Mouse (Mus musculus) liver, embryonic 14.5 days (tissue): ENCODE measurements at regions not wholly inside any gene's neighbourhood (a gene's known extent, or its start where the extent isn't known, plus 50 kb on each side); places are given as distances from the start of the nearest gene placed in this dataset.

Experiments
- ATAC-seq: fragments of 200-750 bp; cut with Nextera tagmentation; 2 replicates; pipeline ENCODE4 v1.8.0; 2017; ENCODE audit warnings: moderate number of reproducible peaks, mild to moderate bottlenecking, moderate library complexity; ENCODE audit not compliant: insufficient read depth
- DNase-seq, 3 experiments: peaks; one replicate each; pipeline ENCODE4 v3.0.0-alpha.2; 2012 to 2013; ENCODE audit warnings: low read depth in 3 of 3, low spot score in 3 of 3
- H3K27ac ChIP-seq: fragments of 300-500 bp; sonication (generic); 2 replicates; pipeline ENCODE4 v1.5.1; 2014; ENCODE audit warnings: moderate library complexity, mild to moderate bottlenecking, control low read depth, inconsistent platforms
- H3K27me3 ChIP-seq: fragments of 300-500 bp; sonication (generic); 2 replicates; pipeline ENCODE4 v1.6.1; 2014; ENCODE audit warnings: mild to moderate bottlenecking, low read length, moderate library complexity; ENCODE audit not compliant: control insufficient read depth, insufficient read depth
- H3K36me3 ChIP-seq: fragments of 300-500 bp; sonication (generic); replicated peaks from 2 replicates; pipeline ENCODE4 v1.6.1; 2014; ENCODE audit warnings: low read depth; ENCODE audit not compliant: control insufficient read depth, insufficient read depth
- H3K4me1 ChIP-seq, 2 experiments: fragments of 200-500 bp in 1 of 2; fragments of 300-500 bp in 1 of 2; sonication (generic) in 1 of 2; replicated peaks; 2 replicates each; pipeline ENCODE4 v1.6.1; 2012 to 2014; ENCODE audit warnings: antibody characterized with exemption in 1 of 2, inconsistent platforms in 1 of 2, low read length in 1 of 2; ENCODE audit not compliant: control insufficient read depth in 2 of 2, insufficient read depth in 2 of 2
- H3K4me2 ChIP-seq: fragments of 300-500 bp; sonication (generic); 2 replicates; pipeline ENCODE4 v1.6.1; 2014; ENCODE audit warnings: low read depth, mild to moderate bottlenecking, control low read depth, moderate library complexity
- H3K4me3 ChIP-seq, 2 experiments: fragments of 200-500 bp in 1 of 2; fragments of 300-500 bp in 1 of 2; sonication (generic) in 1 of 2; 2 replicates each; pipeline ENCODE4 v1.5.1; 2012 to 2014; ENCODE audit warnings: low read depth in 2 of 2, low read length in 2 of 2, mild to moderate bottlenecking in 2 of 2, control low read depth in 1 of 2, inconsistent platforms in 1 of 2, moderate library complexity in 1 of 2; ENCODE audit not compliant: insufficient read depth in 1 of 2
- H3K9ac ChIP-seq: fragments of 300-500 bp; sonication (generic); replicated peaks from 2 replicates; pipeline ENCODE4 v1.6.1; 2014; ENCODE audit warnings: mild to moderate bottlenecking, control low read depth, moderate library complexity
- H3K9me3 ChIP-seq: fragments of 300-500 bp; sonication (generic); 2 replicates; pipeline ENCODE4 v1.6.1; 2016; ENCODE audit warnings: low read length, mixed read lengths; ENCODE audit not compliant: control insufficient read depth
- CTCF ChIP-seq: IDR thresholded peaks from 2 replicates; pipeline ENCODE4 v1.5.1; 2016; ENCODE audit warnings: antibody characterized with exemption, low read depth, control low read depth
- EP300 ChIP-seq: IDR thresholded peaks from 2 replicates; pipeline ENCODE4 v1.6.1; 2016; ENCODE audit warnings: antibody characterized with exemption, low read depth
- WGBS: fragments of 180-500 bp; shearing (Covaris S2); extraction: QIAGEN DNeasy Blood & Tissue Kit; methylation state at CpG from one replicate; pipeline ENCODE4 v1.1.7; 2014; ENCODE audit not compliant: insufficient replicate concordance; 5-methylcytosine and 5-hydroxymethylcytosine counted together

GRCm38 (mm10) chr17:4868446-4868825 is 125.7 kb upstream of the Arid1b start:
- Histone ChIP-seq H3K4me2 (no peak overlapping the region), H3K4me1 (no peaks in the 10 kb centered on the region), H3K27me3 (no peaks in the 10 kb centered on the region), H3K4me3 (no peak overlapping the region), H3K27ac (no peak overlapping the region), H3K36me3 (no peaks in the 10 kb centered on the region), H3K9me3 (no peaks in the 10 kb centered on the region), H3K9ac (no peak overlapping the region)
- DNase-seq (no peak), ATAC-seq (no peak)
- TF ChIP-seq CTCF (no peak), EP300 (no peak)
- WGBS: 68% methylated on average over 10 of the region's 10 CpGs

GRCm38 (mm10) chr17:4868861-4869260 is 125.3 kb upstream of the Arid1b start:
- 68% methylated on average over 5 of the region's 5 CpGs for WGBS
- no peak for DNase-seq
- no peak for TF ChIP-seq CTCF
- TF ChIP-seq EP300: no peak

GRCm38 (mm10) chr17:4871267-4871666 is 122.9 kb upstream of the Arid1b start:
- ATAC-seq (no peak), DNase-seq (no peak)
- WGBS: 35% methylated on average over 2 of the region's 2 CpGs
- Histone ChIP-seq H3K27ac (no peak overlapping the region), H3K9me3 (no peaks in the 10 kb centered on the region), H3K36me3 (no peaks in the 10 kb centered on the region), H3K4me3 (no peak overlapping the region), H3K4me2 (no peak overlapping the region), H3K27me3 (no peaks in the 10 kb centered on the region), H3K9ac (no peak overlapping the region), H3K4me1 (no peaks in the 10 kb centered on the region)
- TF ChIP-seq EP300 (no peak), CTCF (no peak)

More at GRCm38 (mm10) chr17:4868861-4869260, 125.3 kb upstream of the Arid1b start:
- no peak overlapping the region for H3K4me2 ChIP-seq
- H3K27me3 ChIP-seq: no peaks in the 10 kb centered on the region
- H3K9ac ChIP-seq: no peak overlapping the region
- no peak for ATAC-seq
- no peaks in the 10 kb centered on the region for H3K36me3 ChIP-seq
- no peak overlapping the region for H3K4me3 ChIP-seq
- H3K27ac ChIP-seq: no peak overlapping the region
- no peaks in the 10 kb centered on the region for H3K9me3 ChIP-seq
- H3K4me1 ChIP-seq: no peaks in the 10 kb centered on the region

GRCm38 (mm10) chr17:4874459-4874858 is 119.7 kb upstream of the Arid1b start:
- no peaks in the 10 kb centered on the region for H3K4me1 ChIP-seq
- ATAC-seq (no peak), DNase-seq (no peak)
- 67% methylated on average over 2 of the region's 2 CpGs for WGBS
- no peak overlapping the region for H3K27ac ChIP-seq
- TF ChIP-seq EP300 (no peak), CTCF (no peak)
- no peak overlapping the region for H3K4me3 ChIP-seq
- no peaks in the 10 kb centered on the region for H3K36me3 ChIP-seq
- no peaks in the 10 kb centered on the region for H3K9me3 ChIP-seq
- H3K4me2 ChIP-seq: no peak overlapping the region
- H3K9ac ChIP-seq: no peak overlapping the region
- H3K27me3 ChIP-seq: no peaks in the 10 kb centered on the region

GRCm38 (mm10) chr17:4875086-4876046 is 118.8 kb upstream of the Arid1b start:
- Histone ChIP-seq H3K4me3 (no peak overlapping the region), H3K27ac (no peak overlapping the region), H3K27me3 (no peaks in the 10 kb centered on the region), H3K9ac (no peak overlapping the region), H3K9me3 (no peaks in the 10 kb centered on the region), H3K36me3 (no peaks in the 10 kb centered on the region), H3K4me2 (no peak overlapping the region), H3K4me1 (no peaks in the 10 kb centered on the region)
- no peak for DNase-seq
- ATAC-seq: no peak
- WGBS: 54% methylated on average over 10 of the region's 10 CpGs
- TF ChIP-seq EP300: no peak
- TF ChIP-seq CTCF: no peak
